Mouse (Mus musculus) forebrain, embryonic 14.5 days (tissue): ENCODE measurements around the gene Mical3. TPM values are rescaled to one million over a fixed set of nuclear protein-coding genes. Genes with fewer than 3 reads are reported as not detected.
"Not testable (repeated sequence)": the region's sequence is repeated elsewhere in the genome, so short reads cannot be mapped to it uniquely, and the experiment has no call there.

Experiments used
- ATAC-seq: fragments of 200-750 bp; cut with Nextera tagmentation; 2 replicates; pipeline ENCODE4 v1.8.0; 2017; ENCODE audit warnings: mild to moderate bottlenecking, moderate library complexity
- DNase-seq: peaks from one replicate; pipeline ENCODE4 v3.0.0-alpha.2; 2015; ENCODE audit warnings: low spot score
- H3K27ac ChIP-seq: fragments of 300-500 bp; sonication (generic); 2 replicates; pipeline ENCODE4 v1.5.1; 2014; ENCODE audit warnings: low read depth, mild to moderate bottlenecking, control low read depth, low read length, moderate library complexity
- H3K27me3 ChIP-seq: fragments of 300-500 bp; sonication (generic); replicated peaks from 2 replicates; pipeline ENCODE4 v1.6.1; 2014; ENCODE audit warnings: low read length, control low read depth, mixed read lengths; ENCODE audit not compliant: control insufficient read depth, insufficient read depth
- H3K36me3 ChIP-seq: fragments of 300-500 bp; sonication (generic); 2 replicates; pipeline ENCODE4 v1.6.1; 2014; ENCODE audit warnings: low read length, control low read depth; ENCODE audit not compliant: control insufficient read depth, insufficient read depth
- H3K4me1 ChIP-seq: fragments of 300-500 bp; sonication (generic); 2 replicates; pipeline ENCODE4 v1.6.1; 2014; ENCODE audit warnings: antibody characterized with exemption, low read length, control low read depth; ENCODE audit not compliant: control insufficient read depth, insufficient read depth
- H3K4me2 ChIP-seq: fragments of 300-500 bp; sonication (generic); 2 replicates; pipeline ENCODE4 v1.6.1; 2014; ENCODE audit warnings: mild to moderate bottlenecking, control low read depth, low read length
- H3K4me3 ChIP-seq: fragments of 300-500 bp; sonication (generic); 2 replicates; pipeline ENCODE4 v1.5.1; 2014; ENCODE audit warnings: low read depth, low read length, control low read depth
- H3K9ac ChIP-seq: fragments of 300-500 bp; sonication (generic); 2 replicates; pipeline ENCODE4 v1.6.1; 2014; ENCODE audit warnings: mild to moderate bottlenecking, low read length, control low read depth, moderate library complexity
- H3K9me3 ChIP-seq: fragments of 300-500 bp; sonication (generic); replicated peaks from 2 replicates; pipeline ENCODE4 v1.6.1; 2016; ENCODE audit warnings: low read length, control low read depth, mixed read lengths; ENCODE audit not compliant: control insufficient read depth
- WGBS: fragments of 180-500 bp; shearing (Covaris S2); extraction: QIAGEN DNeasy Blood & Tissue Kit; methylation state at CpG from one replicate; pipeline ENCODE4 v1.1.7; 2014; 5-methylcytosine and 5-hydroxymethylcytosine counted together
- polyA plus RNA-seq: library from polyadenylated mRNA; unstranded; fragments of >200 nt; fragmentation: Nextera tagmentation; extraction: Ambion mirVana; gene quantifications from 2 replicates; pipeline ENCODE4 v1.2.1, GENCODE M21; 2014

Mical3 gene
- polyA plus RNA-seq, 1 experiment from 2014 or later: 19.4 TPM

GRCm38 (mm10) chr6:120916972-120917881, 213.6 kb downstream of the Mical3 start:
- 31% methylated on average over 9 of the region's 14 CpGs for WGBS
- not testable (repeated sequence) for H3K36me3 ChIP-seq, H3K27me3 ChIP-seq, H3K4me1 ChIP-seq, H3K9me3 ChIP-seq, H3K27ac ChIP-seq, DNase-seq
- peak overlapping the region; percentile 76 for H3K9ac ChIP-seq
- peak overlapping the region; percentile 95 for H3K4me2 ChIP-seq
- peak; percentile 21 for ATAC-seq
- peak overlapping the region; percentile 56 for H3K4me3 ChIP-seq

- no peak within 1 kb of the TSS for H3K27ac ChIP-seq
- 1% methylated on average over 67 of the region's 67 CpGs for WGBS
Measured at GRCm38 (mm10) chr6:120916074-120916971, 214.5 kb downstream of the Mical3 start, which contains the start of gene Bid. Bid (minus strand) TSS chr6:120916853.

GRCm38 (mm10) chr6:120915649-120915975, 215.2 kb downstream of the Mical3 start:
- H3K27ac ChIP-seq: no peak overlapping the region
- H3K9ac ChIP-seq: no peak overlapping the region
- DNase-seq (no peak), ATAC-seq (no peak)
- H3K9me3 ChIP-seq: no peaks in the 10 kb centered on the region
- H3K4me1 ChIP-seq: no peaks in the 10 kb centered on the region
- no peaks in the 10 kb centered on the region for H3K27me3 ChIP-seq
- H3K4me2 ChIP-seq: peak overlapping the region; percentile 95
- WGBS: 27% methylated on average over 2 of the region's 2 CpGs
- H3K36me3 ChIP-seq: no peaks in the 10 kb centered on the region
- no peak overlapping the region for H3K4me3 ChIP-seq

More at GRCm38 (mm10) chr6:120916074-120916971, 214.5 kb downstream of the Mical3 start, which contains the start of gene Bid:
- ATAC-seq (peak; percentile 92), DNase-seq (peak; percentile 78)
- Histone ChIP-seq H3K36me3 (no peaks in the 10 kb centered on the region), H3K27me3 (no peaks in the 10 kb centered on the region), H3K9me3 (no peaks in the 10 kb centered on the region), H3K4me1 (no peaks in the 10 kb centered on the region), H3K4me2 (peak within 1 kb of the TSS; percentile 95), H3K4me3 (peak within 1 kb of the TSS; percentile 56), H3K9ac (peak within 1 kb of the TSS; percentile 76)

- no peaks in the 10 kb centered on the region for H3K9me3 ChIP-seq
- H3K27ac ChIP-seq: no peak overlapping the region
- no peak for DNase-seq
- H3K4me1 ChIP-seq: no peaks in the 10 kb centered on the region
- H3K36me3 ChIP-seq: no peaks in the 10 kb centered on the region
- no peak overlapping the region for H3K9ac ChIP-seq
- no peak for ATAC-seq
- H3K27me3 ChIP-seq: no peaks in the 10 kb centered on the region
- 47% methylated on average over 9 of the region's 9 CpGs for WGBS
- H3K4me3 ChIP-seq: no peak overlapping the region
- H3K4me2 ChIP-seq: no peak overlapping the region
Measured at GRCm38 (mm10) chr6:120914911-120915648, 215.7 kb downstream of the Mical3 start.

- Histone ChIP-seq H3K27ac (no peak overlapping the region), H3K4me3 (no peak overlapping the region), H3K9ac (no peak overlapping the region), H3K4me1 (no peaks in the 10 kb centered on the region), H3K36me3 (no peaks in the 10 kb centered on the region), H3K27me3 (no peaks in the 10 kb centered on the region), H3K4me2 (no peak overlapping the region), H3K9me3 (no peaks in the 10 kb centered on the region)
- ATAC-seq (no peak), DNase-seq (no peak)
- WGBS: 83% methylated on average over 4 of the region's 4 CpGs
Measured at GRCm38 (mm10) chr6:120914533-120914910, 216.3 kb downstream of the Mical3 start.

- Histone ChIP-seq H3K4me2 (no peak overlapping the region), H3K27ac (no peak overlapping the region), H3K9ac (no peak overlapping the region), H3K4me3 (no peak overlapping the region), H3K9me3 (no peaks in the 10 kb centered on the region), H3K4me1 (no peaks in the 10 kb centered on the region), H3K36me3 (no peaks in the 10 kb centered on the region), H3K27me3 (no peaks in the 10 kb centered on the region)
- ATAC-seq (no peak), DNase-seq (no peak)
- 86% methylated on average over 8 of the region's 8 CpGs for WGBS
Measured at GRCm38 (mm10) chr6:120913783-120914182, 217.0 kb downstream of the Mical3 start.

GRCm38 (mm10) chr6:120912931-120913330, 217.9 kb downstream of the Mical3 start:
- Histone ChIP-seq H3K4me1 (no peaks in the 10 kb centered on the region), H3K9ac (no peak overlapping the region), H3K27ac (no peak overlapping the region), H3K4me3 (no peak overlapping the region), H3K9me3 (no peaks in the 10 kb centered on the region), H3K27me3 (no peaks in the 10 kb centered on the region), H3K36me3 (no peaks in the 10 kb centered on the region), H3K4me2 (no peak overlapping the region)
- 93% methylated on average over 2 of the region's 2 CpGs for WGBS
- ATAC-seq (no peak), DNase-seq (no peak)

GRCm38 (mm10) chr6:120911213-120912007, 219.4 kb downstream of the Mical3 start:
- no peak for DNase-seq
- 79% methylated on average over 13 of the region's 13 CpGs for WGBS
- Histone ChIP-seq H3K27ac (no peak overlapping the region), H3K4me3 (no peak overlapping the region), H3K4me1 (no peaks in the 10 kb centered on the region), H3K27me3 (no peaks in the 10 kb centered on the region), H3K4me2 (no peak overlapping the region), H3K9ac (no peak overlapping the region), H3K9me3 (no peaks in the 10 kb centered on the region), H3K36me3 (no peaks in the 10 kb centered on the region)
- no peak for ATAC-seq
